Comparison of ENCODE assay signal across 9 mouse cellular contexts in the genomic region with DNA sequence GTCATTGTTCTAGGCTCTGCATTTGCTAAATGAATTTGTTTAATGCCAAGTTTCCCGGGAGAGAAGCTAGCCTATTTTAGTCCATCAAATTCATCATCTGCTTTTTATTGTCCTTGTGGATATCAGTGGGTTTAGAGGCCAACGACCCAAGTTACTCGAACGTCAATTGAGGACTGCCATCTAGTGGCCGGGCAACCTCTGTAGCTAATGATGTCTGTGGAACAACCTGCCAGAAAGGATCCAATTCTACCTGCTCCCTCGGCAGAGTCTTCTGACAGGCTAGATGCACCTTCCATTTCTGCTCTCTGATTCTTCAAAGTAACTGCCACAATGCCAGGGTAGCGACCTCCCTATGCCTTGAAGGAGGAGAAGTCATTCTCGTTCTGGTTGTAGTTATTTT.
DNase-seq lines count a peak whose midpoint lies in the region; ATAC-seq and TF ChIP-seq lines count a peak whose summit lies in the region.
"Had no signal": no experiment of that assay in that cellular context is flagged by ENCODE, and none has a peak within 500 bp of the region (broad histone marks: within the 10 kb centered on the region; RNA-seq: fewer than 3 reads in every experiment).

No protein-coding gene starts in this region.

- no peak overlapping the region for H3K9ac ChIP-seq in forebrain, embryonic 16.5 days (replicated peaks; ENCODE audit: low read depth, low read length)
- no peak overlapping the region for H3K9ac ChIP-seq in limb, embryonic 15.5 days
- H3K9ac ChIP-seq: stomach, embryonic 15.5 days had no signal

- DNase-seq in forebrain, embryonic 10.5 days (ENCODE audit: extremely low spot score, low spot score): peak; percentile 78
- peak; percentile 88 to 92 for DNase-seq in cerebellum, postnatal 14 days
- DNase-seq in gastrocnemius, postnatal 10 days: peak; percentile 80
- DNase-seq in kidney, adult 9 months: peak; percentile 79
- peak; percentile 68 to 83 for DNase-seq in spleen, postnatal 4 days (ENCODE audit: low spot score in 2 of 2)

- no peaks in the 10 kb centered on the region for H3K36me3 ChIP-seq in forebrain, embryonic 10.5 days (replicated peaks)
- no peaks in the 10 kb centered on the region for H3K36me3 ChIP-seq in forebrain, embryonic 16.5 days (ENCODE audit: control insufficient read depth, insufficient read depth)
- no peaks in the 10 kb centered on the region for H3K36me3 ChIP-seq in limb, embryonic 15.5 days
- no peaks in the 10 kb centered on the region for H3K36me3 ChIP-seq in myocyte (ENCODE audit: control insufficient read depth, insufficient read depth)
- H3K36me3 ChIP-seq: stomach, embryonic 15.5 days had no signal

- no peaks in the 10 kb centered on the region for H3K9me3 ChIP-seq in forebrain, embryonic 10.5 days
- H3K9me3 ChIP-seq in forebrain, embryonic 16.5 days (ENCODE audit: control insufficient read depth, low read length): no peaks in the 10 kb centered on the region
- no peaks in the 10 kb centered on the region for H3K9me3 ChIP-seq in limb, embryonic 15.5 days
- H3K9me3 ChIP-seq: stomach, embryonic 15.5 days had no signal

- 8% methylated on average over 8 of the region's 8 CpGs for WGBS in forebrain, embryonic 10.5 days
- 6% methylated on average over 8 of the region's 8 CpGs for WGBS in forebrain, embryonic 16.5 days
- 8% methylated on average over 8 of the region's 8 CpGs for WGBS in limb, embryonic 15.5 days

- H3ac ChIP-seq in myocyte (ENCODE audit: control insufficient read depth, insufficient read length): no peak overlapping the region

- TF ChIP-seq POLR2A in myocyte (IDR thresholded peaks at IDR 0.05; ENCODE audit: insufficient read length, low read depth): no peak

- H3K4me3 ChIP-seq in forebrain, embryonic 10.5 days: no peak overlapping the region
- no peak overlapping the region for H3K4me3 ChIP-seq in forebrain, embryonic 16.5 days (replicated peaks; ENCODE audit: low read length)
- no peak overlapping the region for H3K4me3 ChIP-seq in limb, embryonic 15.5 days
- no peak overlapping the region for H3K4me3 ChIP-seq in myocyte
- H3K4me3 ChIP-seq: stomach, embryonic 15.5 days had no signal

- no peak overlapping the region for H3K4me2 ChIP-seq in forebrain, embryonic 16.5 days (ENCODE audit: low read length)
- H3K4me2 ChIP-seq in limb, embryonic 15.5 days: no peak overlapping the region
- H3K4me2 ChIP-seq in myocyte (ENCODE audit: low read depth): peak overlapping the region; percentile 75
- H3K4me2 ChIP-seq: stomach, embryonic 15.5 days had no signal

- H3K27ac ChIP-seq in forebrain, embryonic 10.5 days: peak overlapping the region; percentile 41; the same call in 1 of the 2 replicates
- H3K27ac ChIP-seq in forebrain, embryonic 16.5 days (ENCODE audit: low read length): no peak overlapping the region
- H3K27ac ChIP-seq in limb, embryonic 15.5 days: no peak overlapping the region
- H3K27ac ChIP-seq: stomach, embryonic 15.5 days had no signal

- peaks cover 18% of the 10 kb centered on the region for H3K4me1 ChIP-seq in forebrain, embryonic 10.5 days
- 0 out of 2 replicates have a peak, but pooled peaks cover 2% of the 10 kb centered on the region for H3K4me1 ChIP-seq in forebrain, embryonic 16.5 days (replicated peaks; ENCODE audit: control insufficient read depth, insufficient read depth, low read length)
- 0 out of 2 replicates have a peak, but pooled peaks cover 4% of the 10 kb centered on the region for H3K4me1 ChIP-seq in limb, embryonic 15.5 days
- H3K4me1 ChIP-seq: stomach, embryonic 15.5 days had no signal

- no peak; the same call in none of the 2 replicates for ATAC-seq in forebrain, embryonic 16.5 days
- ATAC-seq in limb, embryonic 15.5 days (ENCODE audit: insufficient number of reproducible peaks, low FRiP score, low TSS enrichment, low read depth): 0 out of 2 replicates have a peak, but pooled peaks have one; percentile 2

- H3K27me3 ChIP-seq in forebrain, embryonic 10.5 days (ENCODE audit: poor library complexity, severe bottlenecking): peaks cover 6% of the 10 kb centered on the region; the same call in 1 of the 2 replicates
- H3K27me3 ChIP-seq in forebrain, embryonic 16.5 days (replicated peaks; ENCODE audit: control insufficient read depth, insufficient read depth, low read length): no peaks in the 10 kb centered on the region
- no peaks in the 10 kb centered on the region for H3K27me3 ChIP-seq in limb, embryonic 15.5 days
- no peaks in the 10 kb centered on the region for H3K27me3 ChIP-seq in myocyte (ENCODE audit: control insufficient read depth, insufficient read depth, insufficient read length)
- H3K27me3 ChIP-seq: stomach, embryonic 15.5 days had no signal

- no peaks in the 10 kb centered on the region for H3K79me2 ChIP-seq in myocyte (ENCODE audit: control insufficient read depth, insufficient read depth)

TF ChIP-seq in myocyte, 11 proteins besides CTCF, POLR2A, EP300 and RAD21:
- TF ChIP-seq USF1 (IDR thresholded peaks at IDR 0.05; ENCODE audit: low read depth): no peak
- no peak for TF ChIP-seq TCF12 (IDR thresholded peaks at IDR 0.05; ENCODE audit: insufficient read depth, poor library complexity, severe bottlenecking)
- no peak for TF ChIP-seq CEBPB (IDR thresholded peaks at IDR 0.05; ENCODE audit: insufficient read depth, poor library complexity, severe bottlenecking)
- TF ChIP-seq MYOG (IDR thresholded peaks at IDR 0.05; ENCODE audit: control insufficient read depth in 1 of 3, insufficient read depth in 1 of 3, insufficient read length in 2 of 3, low read depth in 2 of 3): no peak
- no peak for TF ChIP-seq REST (IDR thresholded peaks at IDR 0.05; ENCODE audit: insufficient read depth, insufficient read length)
- TF ChIP-seq SRF (IDR thresholded peaks at IDR 0.05; ENCODE audit: control insufficient read depth, insufficient read length, low read depth): no peak
- no peak for TF ChIP-seq POLR2AphosphoS2 (IDR thresholded peaks at IDR 0.05; ENCODE audit: insufficient read length, low read depth)
- no peak for TF ChIP-seq TCF3 (IDR thresholded peaks at IDR 0.05; ENCODE audit: insufficient read length, low read depth)
- no peak for TF ChIP-seq MAX (IDR thresholded peaks at IDR 0.05; ENCODE audit: low read depth)
- TF ChIP-seq MYOD1 (IDR thresholded peaks at IDR 0.05; ENCODE audit: control insufficient read depth in 1 of 3, insufficient read length in 2 of 3, low read depth in 2 of 3): no peak
- TF ChIP-seq E2F4 (IDR thresholded peaks at IDR 0.05; ENCODE audit: insufficient read depth): no peak
